Mouse (Mus musculus) MEL (cell line): ENCODE measurements around the gene Rxfp2. TPM values are rescaled to one million over a fixed set of nuclear protein-coding genes. Genes with fewer than 3 reads are reported as not detected.

Source experiments
- DNase-seq: peaks from one replicate; pipeline ENCODE4 v3.0.0; 2011; ENCODE audit warnings: low read depth, low spot score
- H3K27ac ChIP-seq: 2 replicates; pipeline ENCODE4 v1.5.1; 2012; ENCODE audit warnings: low read depth, mild to moderate bottlenecking, control low read depth, low read length, moderate library complexity; ENCODE audit not compliant: control insufficient read depth
- H3K27me3 ChIP-seq, 2 experiments: fragments of 150-350 bp in 1 of 2; sonication (generic) in 1 of 2; 2 replicates each; pipeline ENCODE4 v1.6.1; 2012; ENCODE audit warnings: low read length in 2 of 2, mild to moderate bottlenecking in 2 of 2, improper control_type of control experiment in 1 of 2, moderate library complexity in 1 of 2; ENCODE audit not compliant: insufficient read depth in 2 of 2, control insufficient read depth in 1 of 2
- H3K36me3 ChIP-seq, 2 experiments: 2 replicates each; pipeline ENCODE4 v1.6.1; 2012 to 2014; ENCODE audit warnings: low read length in 2 of 2, improper control_type of control experiment in 1 of 2, inconsistent platforms in 1 of 2, mild to moderate bottlenecking in 1 of 2; ENCODE audit not compliant: insufficient read depth in 2 of 2, control insufficient read depth in 1 of 2
- H3K4me1 ChIP-seq, 2 experiments: fragments of 150-350 bp in 1 of 2; sonication (generic) in 1 of 2; 2 replicates each; pipeline ENCODE4 v1.6.1; 2012; ENCODE audit warnings: low read length in 2 of 2, improper control_type of control experiment in 1 of 2, mild to moderate bottlenecking in 1 of 2; ENCODE audit not compliant: insufficient read depth in 2 of 2, control insufficient read depth in 1 of 2
- H3K4me3 ChIP-seq, 2 experiments: fragments of 150-350 bp in 1 of 2; sonication (generic) in 1 of 2; 2 replicates each; pipeline ENCODE4 v1.5.1; 2012; ENCODE audit warnings: low read depth in 2 of 2, low read length in 2 of 2, mild to moderate bottlenecking in 2 of 2, moderate library complexity in 2 of 2, control low read depth in 1 of 2, improper control_type of control experiment in 1 of 2; ENCODE audit not compliant: control insufficient read depth in 1 of 2, insufficient read depth in 1 of 2
- H3K79me2 ChIP-seq: 2 replicates; pipeline ENCODE4 v1.6.1; 2012; ENCODE audit warnings: mild to moderate bottlenecking, low read length, moderate library complexity; ENCODE audit not compliant: control insufficient read depth, poor library complexity, insufficient read depth
- H3K9ac ChIP-seq: 2 replicates; pipeline ENCODE4 v1.6.1; 2012; ENCODE audit warnings: low read depth, mild to moderate bottlenecking, control low read depth, low read length, moderate library complexity; ENCODE audit not compliant: control insufficient read depth, poor library complexity, severe bottlenecking
- H3K9me3 ChIP-seq: fragments of 150-350 bp; sonication (generic); replicated peaks from 2 replicates; pipeline ENCODE4 v1.6.1; 2012; ENCODE audit warnings: mild to moderate bottlenecking, low read length, improper control_type of control experiment, moderate library complexity; ENCODE audit not compliant: insufficient read depth
- BHLHE40 ChIP-seq: IDR thresholded peaks from 2 replicates; pipeline ENCODE4 v1.6.1; 2012; ENCODE audit warnings: low read depth, mild to moderate bottlenecking, inconsistent platforms, low read length, improper control_type of control experiment, borderline replicate concordance
- CHD1 ChIP-seq: IDR thresholded peaks from 2 replicates; pipeline ENCODE4 v1.6.1; 2012; ENCODE audit warnings: low read depth, mild to moderate bottlenecking, inconsistent platforms, low read length, improper control_type of control experiment
- CHD2 ChIP-seq: IDR thresholded peaks from 2 replicates; pipeline ENCODE4 v1.6.1; 2011; ENCODE audit warnings: low read length, improper control_type of control experiment
- CTCF ChIP-seq, 3 experiments: IDR thresholded peaks in 2 of 3; conservative IDR thresholded peaks in 1 of 3; 2 replicates each; pipeline ENCODE4 v1.5.1; 2011 to 2012; ENCODE audit warnings: low read length in 3 of 3, low read depth in 2 of 3, mild to moderate bottlenecking in 2 of 3, improper control_type of control experiment in 1 of 3, inconsistent platforms in 1 of 3, mixed read lengths in 1 of 3, moderate library complexity in 1 of 3; ENCODE audit not compliant: control insufficient read depth in 1 of 3, insufficient read depth in 1 of 3, poor library complexity in 1 of 3, severe bottlenecking in 1 of 3
- E2F4 ChIP-seq: IDR thresholded peaks from 2 replicates; pipeline ENCODE4 v1.6.1; 2011; ENCODE audit warnings: low read depth, low read length, improper control_type of control experiment, borderline replicate concordance
- EP300 ChIP-seq, 2 experiments: IDR thresholded peaks; 2 replicates each; pipeline ENCODE4 v1.6.1; 2011; ENCODE audit warnings: improper control_type of control experiment in 2 of 2, low read length in 2 of 2, low read depth in 1 of 2, mild to moderate bottlenecking in 1 of 2
- ETS1 ChIP-seq: IDR thresholded peaks from 2 replicates; pipeline ENCODE4 v1.6.1; 2012; ENCODE audit warnings: low read depth, mild to moderate bottlenecking, inconsistent platforms, low read length, improper control_type of control experiment, moderate library complexity
- GATA1 ChIP-seq: IDR thresholded peaks from 2 replicates; pipeline ENCODE4 v1.6.1; 2011; ENCODE audit warnings: low read depth, low read length, improper control_type of control experiment
- HCFC1 ChIP-seq: IDR thresholded peaks from 2 replicates; pipeline ENCODE4 v1.6.1; 2012; ENCODE audit warnings: low read depth, mild to moderate bottlenecking, inconsistent platforms, low read length, improper control_type of control experiment, moderate library complexity
- MAFK ChIP-seq: IDR thresholded peaks from 2 replicates; pipeline ENCODE4 v1.6.1; 2011; ENCODE audit warnings: low read depth, mild to moderate bottlenecking, low read length, improper control_type of control experiment, borderline replicate concordance
- MEF2A ChIP-seq: IDR thresholded peaks from 2 replicates; pipeline ENCODE4 v1.6.1; 2014; ENCODE audit warnings: low read depth, mild to moderate bottlenecking, inconsistent platforms, low read length, improper control_type of control experiment; ENCODE audit not compliant: poor library complexity, insufficient replicate concordance, severe bottlenecking; ENCODE audit errors: extremely low read depth
- MXI1 ChIP-seq: IDR thresholded peaks from 2 replicates; pipeline ENCODE4 v1.6.1; 2011; ENCODE audit warnings: mild to moderate bottlenecking, low read depth, low read length, improper control_type of control experiment
- MYB ChIP-seq: IDR thresholded peaks from 2 replicates; pipeline ENCODE4 v1.6.1; 2011; ENCODE audit warnings: mild to moderate bottlenecking, low read depth, low read length, improper control_type of control experiment
- NELFE ChIP-seq: IDR thresholded peaks from 2 replicates; pipeline ENCODE4 v1.6.1; 2011; ENCODE audit warnings: low read depth, low read length, improper control_type of control experiment
- NRF1 ChIP-seq: IDR thresholded peaks from 2 replicates; pipeline ENCODE4 v1.6.1; 2014; ENCODE audit warnings: low read depth, mild to moderate bottlenecking, inconsistent platforms, low read length, improper control_type of control experiment, moderate library complexity; ENCODE audit not compliant: poor library complexity, insufficient read depth, severe bottlenecking
- POLR2AphosphoS2 ChIP-seq: IDR thresholded peaks from 2 replicates; pipeline ENCODE4 v1.6.1; 2011; ENCODE audit warnings: low read length, improper control_type of control experiment
- POLR2AphosphoS5 ChIP-seq: IDR thresholded peaks from 2 replicates; pipeline ENCODE4 v1.6.1; 2012; ENCODE audit warnings: low read depth, borderline replicate concordance, mild to moderate bottlenecking, inconsistent platforms, low read length, moderate library complexity, mixed read lengths
- RAD21 ChIP-seq: IDR thresholded peaks from 2 replicates; pipeline ENCODE4 v1.6.1; 2011; ENCODE audit warnings: mild to moderate bottlenecking, low read depth, low read length, improper control_type of control experiment
- SMC3 ChIP-seq: IDR thresholded peaks from 2 replicates; pipeline ENCODE4 v1.6.1; 2011; ENCODE audit warnings: low read depth, low read length, improper control_type of control experiment
- TBP ChIP-seq: IDR thresholded peaks from 2 replicates; pipeline ENCODE4 v1.8.0; 2011; ENCODE audit warnings: low read depth, low read length, improper control_type of control experiment
- TCF12 ChIP-seq: IDR thresholded peaks from 2 replicates; pipeline ENCODE4 v1.6.1; 2014; ENCODE audit warnings: low read depth, mild to moderate bottlenecking, inconsistent platforms, low read length, improper control_type of control experiment, moderate library complexity
- ZC3H11A ChIP-seq: IDR thresholded peaks from 2 replicates; pipeline ENCODE4 v1.6.1; 2012; ENCODE audit warnings: low read depth, mild to moderate bottlenecking, inconsistent platforms, low read length, improper control_type of control experiment
- ZNF384 ChIP-seq: IDR thresholded peaks from 2 replicates; pipeline ENCODE4 v1.6.1; 2012; ENCODE audit warnings: low read depth, mild to moderate bottlenecking, inconsistent platforms, low read length, improper control_type of control experiment
- polyA plus RNA-seq, 2 experiments: library from polyadenylated mRNA; stranded (reverse) in 1 of 2; unstranded in 1 of 2; fragments of >175 nt in 1 of 2; fragments of >200 nt in 1 of 2; gene quantifications; 2 replicates each; pipeline versions ENCODE4 v1.2.1 to v1.2.4; 2012; ENCODE audit warnings: low replicate concordance in 2 of 2, low read depth in 1 of 2; ENCODE audit not compliant: insufficient read length in 2 of 2, insufficient read depth in 1 of 2, missing spikeins in 1 of 2
- total RNA-seq: library from RNA; depleted of rRNA; stranded (reverse); fragments of 300-350 nt; gene quantifications from 2 replicates; pipeline ENCODE4 v1.2.3, GENCODE M21; 2012

Gene Rxfp2
- total and polyA plus RNA-seq, 3 experiments: not detected

- no peak overlapping the region for H3K27ac ChIP-seq
- no peaks in the 10 kb centered on the region for H3K36me3 ChIP-seq
- H3K9me3 ChIP-seq: no peaks in the 10 kb centered on the region
- peak; percentile 71 for DNase-seq
- peaks cover 4 to 5% of the 10 kb centered on the region in 2 experiments; a peak in 3 of 4 replicates for H3K27me3 ChIP-seq
- H3K4me3 ChIP-seq: no peak overlapping the region
- no peaks in the 10 kb centered on the region for H3K79me2 ChIP-seq
- TF ChIP-seq RAD21 (peak; percentile 83), NRF1 (peak; percentile 22; the same call in 1 of the 2 replicates), POLR2AphosphoS5 (no peak), CHD1 (no peak), HCFC1 (no peak), NELFE (no peak), POLR2AphosphoS2 (no peak), CTCF (IDR thresholded peaks at IDR 0.05 in 2 of 3, conservative IDR thresholded peaks at IDR 0.05 in 1 of 3; ENCODE audit: control insufficient read depth in 1 of 3, insufficient read depth in 1 of 3, low read depth in 2 of 3, low read length in 3 of 3, poor library complexity in 1 of 3, severe bottlenecking in 1 of 3) (peak; percentile 87 to 89 (median 88)), SMC3 (peak; percentile 77), ZC3H11A (peak; percentile 63)
- TF ChIP-seq, all 39 proteins: peak for 5
- Histone ChIP-seq H3K9ac (no peak overlapping the region), H3K4me1 (no peaks in the 10 kb centered on the region)
These were observed 79.1 kb downstream of the Rxfp2 start for GRCm38 (mm10) chr5:150097620-150098019.

- H3K27ac ChIP-seq: no peak overlapping the region
- no peak overlapping the region for H3K9ac ChIP-seq
- H3K79me2 ChIP-seq: no peaks in the 10 kb centered on the region
- no peak for DNase-seq
- no peak for TF ChIP-seq TCF12
- TF ChIP-seq MXI1: no peak
- no peak for TF ChIP-seq CTCF (IDR thresholded peaks at IDR 0.05 in 2 of 3, conservative IDR thresholded peaks at IDR 0.05 in 1 of 3; ENCODE audit: control insufficient read depth in 1 of 3, insufficient read depth in 1 of 3, low read depth in 2 of 3, low read length in 3 of 3, poor library complexity in 1 of 3, severe bottlenecking in 1 of 3)
- no peak for TF ChIP-seq CHD2
- no peak for TF ChIP-seq MAFK
- H3K4me1 ChIP-seq: no peaks in the 10 kb centered on the region
- no peaks in the 10 kb centered on the region for H3K36me3 ChIP-seq
- H3K27me3 ChIP-seq: peaks cover 4 to 5% of the 10 kb centered on the region in 2 experiments; a peak in 3 of 4 replicates
- H3K4me3 ChIP-seq: no peak overlapping the region
- H3K9me3 ChIP-seq: no peaks in the 10 kb centered on the region
These were observed 80.3 kb downstream of the Rxfp2 start for GRCm38 (mm10) chr5:150098754-150099153.

- Histone ChIP-seq H3K9me3 (no peaks in the 10 kb centered on the region), H3K79me2 (no peaks in the 10 kb centered on the region), H3K27me3 (peaks cover 3 to 5% of the 10 kb centered on the region in 2 experiments; a peak in 3 of 4 replicates), H3K4me3 (no peak overlapping the region), H3K36me3 (no peaks in the 10 kb centered on the region), H3K9ac (no peak overlapping the region), H3K4me1 (no peaks in the 10 kb centered on the region), H3K27ac (no peak overlapping the region)
- DNase-seq: no peak
- TF ChIP-seq MAFK: no peak
- no peak for TF ChIP-seq TBP
- no peak for TF ChIP-seq TCF12
- no peak for TF ChIP-seq CTCF (IDR thresholded peaks at IDR 0.05 in 2 of 3, conservative IDR thresholded peaks at IDR 0.05 in 1 of 3; ENCODE audit: control insufficient read depth in 1 of 3, insufficient read depth in 1 of 3, low read depth in 2 of 3, low read length in 3 of 3, poor library complexity in 1 of 3, severe bottlenecking in 1 of 3)
- TF ChIP-seq E2F4: no peak
- TF ChIP-seq SMC3: no peak
- no peak for TF ChIP-seq BHLHE40
- no peak for TF ChIP-seq ETS1
- no peak for TF ChIP-seq MYB
- no peak for TF ChIP-seq EP300 (IDR thresholded peaks at IDR 0.05; ENCODE audit: low read depth in 1 of 2, low read length in 2 of 2)
- no peak for TF ChIP-seq MXI1
- no peak for TF ChIP-seq MEF2A
- no peak for TF ChIP-seq GATA1
- no peak for TF ChIP-seq NELFE
- no peak for TF ChIP-seq ZNF384
- TF ChIP-seq HCFC1: no peak
These were observed 83.3 kb downstream of the Rxfp2 start for GRCm38 (mm10) chr5:150101789-150102188.
